Mouse (Mus musculus) ovary, adult 18-20 months (tissue): Measurements from ENCODE around the gene Kcnip1.

ENCODE experiments used
- DNase-seq: peaks from one replicate; pipeline ENCODE4 v3.0.0; 2022; ENCODE audit warnings: low spot score, mixed read lengths

The Kcnip1 gene

DNA sequence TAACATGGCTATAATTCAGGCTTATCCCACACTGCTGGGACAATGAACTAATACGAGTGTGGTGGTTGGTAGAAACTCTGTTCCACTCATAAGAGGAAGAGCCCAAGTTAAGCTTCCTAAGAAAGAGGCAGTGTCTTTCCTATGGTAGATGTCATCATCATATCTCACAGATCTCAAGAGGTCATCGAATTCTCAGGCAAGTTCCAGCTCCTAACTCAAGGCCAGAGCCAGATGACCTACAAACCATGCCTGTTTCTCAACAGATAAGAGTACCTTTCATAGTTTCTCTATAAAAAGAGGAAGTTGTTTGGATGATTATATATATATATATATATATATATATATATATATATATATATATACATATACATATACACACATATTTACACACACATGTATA is 6.4 kb downstream of the Kcnip1 start:
- DNase-seq, result no peak

DNA sequence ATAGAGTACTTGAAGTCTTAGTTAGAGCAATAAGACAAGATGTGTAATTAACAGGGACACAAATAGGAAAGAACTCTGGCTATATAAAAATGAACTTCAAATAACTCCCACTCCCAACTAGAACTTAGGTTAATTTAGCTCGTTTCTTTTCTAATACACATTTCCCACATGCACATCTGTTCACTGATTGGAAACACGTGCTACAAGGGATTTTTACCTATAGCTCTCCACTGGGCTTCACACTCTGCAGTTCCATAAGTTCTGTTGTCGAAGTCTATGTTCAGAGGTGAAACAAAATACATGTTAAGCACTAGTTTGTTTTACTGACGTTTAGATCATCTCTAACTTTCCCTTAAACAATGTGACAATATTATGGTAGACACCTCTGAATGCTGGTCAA is 12.8 kb downstream of the Kcnip1 start:
- DNase-seq, result no peak

DNA sequence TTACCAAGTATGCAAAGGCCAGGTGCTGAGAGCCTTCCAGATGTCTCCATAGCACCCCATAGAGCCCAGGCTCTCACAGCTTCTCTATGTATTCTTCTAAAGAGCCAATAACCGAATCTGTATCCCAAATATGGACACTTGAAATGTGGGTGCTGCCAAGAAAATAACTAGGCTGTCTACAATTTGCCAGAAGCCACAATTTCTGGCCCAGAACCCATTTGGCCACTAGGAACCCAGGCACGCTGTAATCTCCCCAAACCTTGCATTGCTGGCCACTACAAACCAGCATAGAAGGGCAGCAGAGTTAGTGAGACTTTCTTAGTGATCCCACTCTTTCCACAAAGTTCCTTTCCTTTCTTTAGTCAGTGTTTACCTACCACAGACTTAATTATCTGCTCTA is 17.8 kb downstream of the Kcnip1 start:
- no peak for DNase-seq

DNA sequence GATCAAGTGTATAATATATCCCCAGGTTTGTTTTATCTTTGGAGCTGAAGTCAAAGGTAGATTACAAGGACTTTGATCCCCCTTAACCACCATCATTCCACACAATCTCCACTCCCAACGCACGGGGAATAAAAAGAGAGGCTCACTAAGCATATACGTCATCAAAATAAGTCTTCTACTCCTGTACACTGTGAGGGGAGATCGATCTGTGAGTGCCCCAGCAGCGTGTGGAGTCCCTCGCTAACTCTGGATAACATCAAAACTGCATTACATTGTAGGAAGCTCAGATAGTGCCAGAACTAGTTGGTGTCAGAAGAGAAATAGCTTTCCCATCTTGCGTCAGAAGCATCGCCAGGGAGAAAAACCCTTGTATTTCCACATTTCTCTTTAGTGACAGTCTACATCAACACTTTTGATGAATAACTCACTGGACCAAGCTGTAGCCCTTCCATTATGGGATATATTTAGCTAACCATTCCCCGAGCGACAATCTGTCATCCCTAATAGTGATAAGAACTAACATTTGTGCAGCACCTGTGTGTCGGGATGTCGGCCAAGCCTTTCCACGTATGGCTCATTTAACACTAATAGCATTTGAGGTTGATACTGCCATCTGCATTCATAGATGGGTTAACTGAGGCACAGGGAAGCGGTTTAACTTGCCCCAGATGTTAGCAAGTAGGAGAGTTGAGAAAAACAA is 18.5 kb downstream of the Kcnip1 start:
- DNase-seq, result no peak

DNA sequence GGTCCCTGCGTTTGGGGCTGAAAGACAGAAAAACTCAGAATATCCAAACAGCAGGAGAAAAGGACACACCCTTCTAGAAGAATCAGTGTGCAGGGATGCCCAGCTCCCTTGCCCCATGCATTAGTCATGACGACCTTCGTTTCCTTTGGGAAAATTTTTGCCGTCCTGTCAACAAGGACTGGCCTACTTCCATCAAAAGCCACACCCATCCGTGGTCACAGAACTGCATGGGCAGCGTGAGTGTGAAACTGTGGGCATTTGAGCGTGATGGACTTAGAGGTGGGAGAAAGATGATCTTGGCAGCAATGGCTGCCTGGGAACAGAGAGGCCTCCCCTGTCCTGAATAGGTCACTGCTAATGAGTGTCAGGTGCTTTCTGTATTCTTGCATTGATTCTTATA is 20.8 kb downstream of the Kcnip1 start:
- DNase-seq, result no peak

DNA sequence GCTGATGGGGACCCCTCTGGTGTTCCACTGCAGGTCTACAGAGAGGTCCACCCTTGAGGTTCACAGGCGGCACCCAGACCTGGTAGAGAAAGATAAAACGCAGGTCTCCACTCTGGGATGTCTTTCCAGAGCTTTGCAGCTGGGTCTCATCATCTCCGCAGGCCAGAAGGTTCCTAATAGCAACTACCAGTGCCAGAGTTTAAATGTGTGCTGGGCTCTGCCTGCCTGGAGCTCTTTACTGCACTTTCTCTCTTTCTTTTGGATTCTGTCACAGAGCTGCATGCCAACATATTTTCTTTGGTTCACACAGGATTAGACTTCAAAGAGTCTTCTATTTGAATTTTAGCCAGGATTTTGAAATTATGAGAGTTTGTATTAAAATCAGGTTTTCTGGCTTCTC is 23.8 kb downstream of the Kcnip1 start:
- no peak for DNase-seq

DNA sequence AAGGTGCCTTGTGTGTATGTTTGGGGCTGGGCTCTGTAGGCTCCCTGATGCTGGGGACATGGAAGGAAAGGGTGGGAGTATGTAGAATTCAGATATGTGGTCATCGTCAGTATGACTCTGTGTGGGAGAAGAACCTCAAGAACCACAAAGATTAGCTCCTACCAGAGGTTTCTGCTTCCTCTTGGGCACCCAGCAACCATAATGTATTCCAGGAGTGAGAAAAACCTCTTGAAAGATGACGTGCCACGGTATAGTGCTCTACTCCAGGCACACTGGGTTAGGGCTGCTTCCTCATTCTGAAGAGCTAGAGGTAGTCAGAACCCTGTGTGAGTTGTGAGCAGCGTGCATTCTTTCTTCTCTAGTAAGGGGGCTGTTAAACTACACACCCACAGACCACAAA is 25.2 kb downstream of the Kcnip1 start:
- no peak for DNase-seq

- DNase-seq, result no peak
Observed at GRCm38 (mm10) chr11:33965380-33965779, 27.6 kb downstream of the Kcnip1 start.

- DNase-seq, result no peak
Observed at GRCm38 (mm10) chr11:33962688-33963407, 30.1 kb downstream of the Kcnip1 start, which contains the start of gene Kcnmb1. Kcnmb1 (plus strand) TSS chr11:33963013.

GRCm38 (mm10) chr11:33962178-33962577 is 30.8 kb downstream of the Kcnip1 start:
- DNase-seq, result no peak

GRCm38 (mm10) chr11:33958713-33959112 is 34.2 kb downstream of the Kcnip1 start:
- no peak for DNase-seq

DNA sequence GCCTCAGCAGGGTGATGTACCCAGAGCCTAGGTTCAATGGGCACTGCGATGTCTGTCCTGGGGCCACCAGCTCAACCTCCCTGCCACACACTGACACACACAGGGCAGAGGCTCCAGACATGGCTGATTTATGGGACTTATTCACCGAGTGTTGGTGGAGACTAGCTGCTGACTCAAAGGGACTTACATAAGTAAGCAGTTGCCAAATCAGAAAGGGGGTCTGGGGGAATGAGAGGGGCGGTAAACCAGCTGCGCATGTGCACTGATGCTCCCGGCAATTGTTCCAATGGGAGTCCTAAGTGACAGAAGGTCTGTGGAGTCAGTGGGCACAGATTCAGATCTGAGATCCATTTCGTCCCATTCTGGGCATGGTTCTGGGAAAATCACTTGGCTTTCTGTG is 35.4 kb downstream of the Kcnip1 start:
- DNase-seq, result no peak

DNA sequence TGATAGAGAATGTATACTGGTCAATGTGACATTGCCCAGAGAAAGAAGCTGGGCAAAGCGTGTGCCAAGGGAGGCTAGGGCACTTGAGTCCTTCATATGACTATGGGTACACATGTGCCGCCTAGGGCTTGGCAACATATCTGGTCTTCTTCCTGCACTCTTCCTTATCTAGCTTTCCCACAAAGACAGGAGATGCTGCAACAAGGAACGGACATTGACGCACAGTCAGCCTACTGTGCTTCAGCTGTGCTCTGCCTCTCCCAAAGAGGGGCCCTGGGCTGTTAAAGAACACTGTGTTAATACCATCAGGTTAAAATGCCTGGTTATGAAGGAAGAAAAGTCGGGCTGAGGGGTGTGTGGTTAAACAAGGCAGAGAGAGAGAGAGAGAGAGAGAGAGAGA is 36.3 kb downstream of the Kcnip1 start:
- no peak for DNase-seq

DNA sequence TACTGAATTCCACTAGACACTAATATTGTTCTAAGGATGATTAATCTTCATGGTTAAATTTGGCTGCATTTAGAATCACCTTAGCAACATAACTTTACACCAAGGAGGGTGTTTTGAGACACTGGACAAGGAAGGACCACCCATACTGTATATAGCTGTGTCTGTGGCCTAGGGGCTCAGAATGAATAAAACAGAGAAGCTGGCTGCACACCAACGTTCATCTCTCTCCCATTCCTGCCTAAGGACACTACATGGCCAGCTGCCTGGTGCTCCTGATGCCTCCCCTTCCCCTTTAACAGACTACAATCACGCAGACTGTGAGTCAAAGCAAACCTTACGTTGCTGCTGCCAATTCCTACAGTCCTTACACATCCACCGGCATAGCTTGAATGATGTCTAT is 37.0 kb downstream of the Kcnip1 start:
- no peak for DNase-seq

GRCm38 (mm10) chr11:33951684-33952625 is 41.0 kb downstream of the Kcnip1 start:
- DNase-seq, result no peak

DNA sequence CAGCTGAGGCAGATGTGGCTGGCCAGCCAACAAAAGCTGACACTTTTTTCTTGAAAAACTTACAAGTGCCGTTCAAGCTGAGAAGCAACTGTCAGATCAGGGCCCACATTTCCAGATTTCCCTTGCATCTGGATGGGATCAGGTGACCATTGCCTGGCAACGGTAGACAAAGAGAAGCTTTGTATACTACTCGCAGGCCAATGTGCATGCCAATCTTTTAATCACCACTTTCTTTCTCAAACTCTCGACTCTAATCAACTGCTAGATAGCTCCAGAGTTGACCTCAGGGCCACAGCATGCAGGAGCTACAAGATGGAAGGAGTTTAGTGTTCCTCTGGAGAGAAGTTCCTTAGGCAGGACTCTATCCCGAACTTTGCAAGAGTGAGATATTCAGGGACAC is 41.8 kb downstream of the Kcnip1 start:
- DNase-seq, result no peak

- DNase-seq, result no peak
Observed at GRCm38 (mm10) chr11:33946501-33946900, 46.5 kb downstream of the Kcnip1 start.

DNA sequence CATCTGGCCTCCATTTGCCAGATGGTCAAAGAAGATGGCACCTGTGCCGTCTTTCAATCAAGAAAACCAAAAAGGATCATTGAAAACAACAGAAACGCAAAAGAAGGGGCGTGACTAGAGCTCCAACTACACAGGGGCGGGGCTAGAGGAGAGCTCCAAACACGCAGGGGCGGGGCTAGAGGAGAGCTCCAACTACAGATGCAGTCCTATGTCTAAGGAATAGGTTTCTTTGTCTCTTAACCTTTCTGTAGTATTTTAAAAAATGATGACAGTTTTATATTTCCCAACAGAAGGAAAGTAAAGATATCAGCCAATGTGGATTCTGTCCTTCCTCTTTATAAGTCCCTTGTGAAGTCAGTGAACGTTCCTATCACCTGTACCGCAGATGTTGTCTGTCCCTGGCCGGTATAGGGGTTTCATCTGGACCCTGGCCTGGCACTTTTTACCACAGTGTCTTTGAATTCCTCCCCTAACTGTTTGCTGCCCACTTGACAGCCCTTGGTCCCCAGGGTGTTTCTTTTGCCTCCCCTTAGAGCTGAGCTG is 48.1 kb downstream of the Kcnip1 start:
- no peak for DNase-seq

GRCm38 (mm10) chr11:33944067-33944785 is 48.7 kb downstream of the Kcnip1 start:
- DNase-seq, result no peak

- DNase-seq, result no peak
Observed at GRCm38 (mm10) chr11:33943565-33943964, 49.4 kb downstream of the Kcnip1 start.

- no peak for DNase-seq
Observed at GRCm38 (mm10) chr11:33939456-33940113, 53.4 kb downstream of the Kcnip1 start.
